In genomic region chr5:144014551-144015311, GRCm38 (mm10) we compare ENCODE assay signal across 8 mouse cellular contexts. TPM values are rescaled to one million over a fixed set of nuclear protein-coding genes. Genes with fewer than 3 reads are reported as not detected.
DNase-seq lines count a peak whose midpoint lies in the region; ATAC-seq and TF ChIP-seq lines count a peak whose summit lies in the region.

Ccz1 (minus strand) TSS chr5:144014877.

- H3K4me3 ChIP-seq in cortical plate, adult 2 months (ENCODE audit: insufficient read depth, low read length), result peak within 1 kb of the TSS; percentile 85
- peak within 1 kb of the TSS; percentile 95 for H3K4me3 ChIP-seq in megakaryocyte, embryonic 14.5 days (replicated peaks)

- TF ChIP-seq POLR2A in cortical plate, adult 2 months (IDR thresholded peaks at IDR 0.05; ENCODE audit: extremely low read depth, insufficient read depth, low read length), result peak; percentile 41; the same call in 1 of the 2 replicates

- peak; percentile 46 to 66 for DNase-seq in gastrocnemius, adult 8-10 months (ENCODE audit: low spot score in 2 of 2)
- peak; percentile 68 for DNase-seq in hindlimb bud, embryonic 11.5 days (ENCODE audit: extremely low spot score, low read depth, low spot score)
- DNase-seq in left cerebral cortex, adult 8-10 months (ENCODE audit: low spot score in 2 of 2), result peak; percentile 43 to 75
- DNase-seq in right cerebral cortex, postnatal 10 days (ENCODE audit: low spot score in 2 of 2), result peak; percentile 87 to 91
- peak; percentile 69 for DNase-seq in urinary bladder, postnatal 25 days (ENCODE audit: low spot score)

- peak; percentile 99 for ATAC-seq in activated CD4-positive, CD25-positive, alpha-beta regulatory T cell, adult 4 months

- H3K4me1 ChIP-seq in cortical plate, adult 2 months (ENCODE audit: control insufficient read depth, insufficient read depth, low read length), result no peaks in the 10 kb centered on the region; the same call in 1 of the 2 replicates
- H3K4me1 ChIP-seq in megakaryocyte, embryonic 14.5 days, result peaks cover 12% of the 10 kb centered on the region

- peaks cover 31% of the 10 kb centered on the region for H3K36me3 ChIP-seq in megakaryocyte, embryonic 14.5 days (replicated peaks; ENCODE audit: low read length)

- 0 out of 2 replicates have a peak, but pooled peaks cover 2% of the 10 kb centered on the region for H3K9me3 ChIP-seq in megakaryocyte, embryonic 14.5 days

- no peak for TF ChIP-seq CTCF in cortical plate, adult 2 months (IDR thresholded peaks at IDR 0.05; ENCODE audit: extremely low read depth, insufficient read depth, low read length)

- H3K27ac ChIP-seq in cortical plate, adult 2 months (ENCODE audit: insufficient read depth, low read length), result no peak within 1 kb of the TSS

- no peaks in the 10 kb centered on the region for H3K27me3 ChIP-seq in megakaryocyte, embryonic 14.5 days (replicated peaks)

RNA-seq across cellular contexts. Expression of gene Ccz1, which starts in this region (rescaled TPM):
- polyA plus RNA-seq in activated CD4-positive, CD25-positive, alpha-beta regulatory T cell, adult 4 months (2017; shearing (Covaris generic)), result 10 to 100 TPM; 37.5 to 38.6 TPM
- polyA plus RNA-seq in cortical plate, adult 2 months (2012; rRNA removed), result 36.2 and 37.4 TPM in 2 replicates
- 10 to 100 TPM; 43.3 to 56.5 (median 44.4) TPM for total RNA-seq in gastrocnemius, adult 8-10 months (2022)
- 10 to 100 TPM; 39.1 to 44.3 (median 40.7) TPM for total RNA-seq in left cerebral cortex, adult 8-10 months (2022)
- polyA plus RNA-seq in megakaryocyte, embryonic 14.5 days (2012; ENCODE audit: insufficient read depth, low replicate concordance), result 17.2 and 33.1 TPM in 2 replicates
